In genomic region chr17:24021375-24022199, GRCm38 (mm10) we compare ENCODE assay signal across 10 mouse cellular contexts. TPM values are rescaled to one million over a fixed set of nuclear protein-coding genes. Genes with fewer than 3 reads are reported as not detected.
DNase-seq lines count a peak whose midpoint lies in the region; ATAC-seq and TF ChIP-seq lines count a peak whose summit lies in the region.
"Had no signal": no experiment of that assay in that cellular context is flagged by ENCODE, and none has a peak within 500 bp of the region (broad histone marks: within the 10 kb centered on the region; RNA-seq: fewer than 3 reads in every experiment).

No protein-coding gene starts in this region.

- H3K4me2 ChIP-seq in lung, embryonic 14.5 days: peak overlapping the region; percentile 40
- no peak overlapping the region for H3K4me2 ChIP-seq in embryonic facial prominence, embryonic 13.5 days
- H3K4me2 ChIP-seq in intestine, embryonic 16.5 days (ENCODE audit: low read depth, low read length): no peak overlapping the region
- H3K4me2 ChIP-seq in stomach, embryonic 15.5 days: no peak overlapping the region; the same call in 1 of the 2 replicates

- ATAC-seq in lung, embryonic 14.5 days (ENCODE audit: insufficient read depth): peak; percentile 67
- no peak for ATAC-seq in embryonic facial prominence, embryonic 13.5 days (ENCODE audit: insufficient number of reproducible peaks, insufficient read depth, low FRiP score, low TSS enrichment, low read depth)
- peak; percentile 78 for ATAC-seq in intestine, embryonic 16.5 days
- peak; percentile 63 for ATAC-seq in stomach, embryonic 15.5 days (ENCODE audit: insufficient read depth, low FRiP score, low read depth)

- WGBS in lung, embryonic 14.5 days: 37% methylated on average over 5 of the region's 5 CpGs
- WGBS in lung, adult 2 months: 46% methylated on average over 5 of the region's 5 CpGs
- 71% methylated on average over 5 of the region's 5 CpGs for WGBS in embryonic facial prominence, embryonic 13.5 days
- 45% methylated on average over 5 of the region's 5 CpGs for WGBS in intestine, embryonic 16.5 days
- 37% methylated on average over 5 of the region's 5 CpGs for WGBS in stomach, embryonic 15.5 days

- H3K27ac ChIP-seq in lung, embryonic 14.5 days (ENCODE audit: low read depth): peak overlapping the region; percentile 92
- 0 out of 2 replicates have a peak overlapping the region, but pooled peaks have one; percentile 17 for H3K27ac ChIP-seq in embryonic facial prominence, embryonic 13.5 days
- H3K27ac ChIP-seq in intestine, embryonic 16.5 days (ENCODE audit: low read length): peak overlapping the region; percentile 60
- H3K27ac ChIP-seq in stomach, embryonic 15.5 days: peak overlapping the region; percentile 92

- no peak overlapping the region for H3K9ac ChIP-seq in lung, embryonic 14.5 days
- no peak overlapping the region for H3K9ac ChIP-seq in embryonic facial prominence, embryonic 13.5 days
- H3K9ac ChIP-seq in intestine, embryonic 16.5 days (ENCODE audit: low read depth, low read length): no peak overlapping the region
- no peak overlapping the region for H3K9ac ChIP-seq in stomach, embryonic 15.5 days

- H3K27me3 ChIP-seq in lung, embryonic 14.5 days (ENCODE audit: insufficient read depth, low read length): no peaks in the 10 kb centered on the region
- H3K27me3 ChIP-seq in embryonic facial prominence, embryonic 13.5 days: no peaks in the 10 kb centered on the region
- no peaks in the 10 kb centered on the region for H3K27me3 ChIP-seq in intestine, embryonic 16.5 days (replicated peaks; ENCODE audit: control insufficient read depth, insufficient read depth, low read length)
- no peaks in the 10 kb centered on the region for H3K27me3 ChIP-seq in stomach, embryonic 15.5 days (replicated peaks)

- no peaks in the 10 kb centered on the region for H3K9me3 ChIP-seq in lung, embryonic 14.5 days (ENCODE audit: low read depth, low read length)
- H3K9me3 ChIP-seq in embryonic facial prominence, embryonic 13.5 days: no peaks in the 10 kb centered on the region
- H3K9me3 ChIP-seq in intestine, embryonic 16.5 days (ENCODE audit: control insufficient read depth, low read length): no peaks in the 10 kb centered on the region
- no peaks in the 10 kb centered on the region for H3K9me3 ChIP-seq in stomach, embryonic 15.5 days

- no peak overlapping the region for H3K4me3 ChIP-seq in lung, embryonic 14.5 days (ENCODE audit: low read depth, low read length)
- H3K4me3 ChIP-seq in lung, adult 2 months (replicated peaks; ENCODE audit: extremely low read depth, low read depth, low read length): no peak overlapping the region
- no peak overlapping the region for H3K4me3 ChIP-seq in embryonic facial prominence, embryonic 13.5 days
- H3K4me3 ChIP-seq in intestine, embryonic 16.5 days (ENCODE audit: low read length): no peak overlapping the region
- H3K4me3 ChIP-seq in stomach, embryonic 15.5 days (replicated peaks): no peak overlapping the region
- H3K4me3 ChIP-seq: megakaryocyte, embryonic 14.5 days had no signal

- TF ChIP-seq CTCF in lung, embryonic 14.5 days (IDR thresholded peaks at IDR 0.05; ENCODE audit: low read depth): no peak
- TF ChIP-seq CTCF in lung, adult 2 months (IDR thresholded peaks at IDR 0.05; ENCODE audit: insufficient read depth, low read length): no peak

- peaks cover 15% of the 10 kb centered on the region; the same call in 1 of the 2 replicates for H3K4me1 ChIP-seq in lung, embryonic 14.5 days (ENCODE audit: insufficient read depth)
- H3K4me1 ChIP-seq in lung, adult 2 months (ENCODE audit: control insufficient read depth, insufficient read depth, low read length): no peaks in the 10 kb centered on the region; the same call in 1 of the 2 replicates
- peaks cover 16% of the 10 kb centered on the region for H3K4me1 ChIP-seq in embryonic facial prominence, embryonic 13.5 days
- H3K4me1 ChIP-seq in intestine, embryonic 16.5 days (ENCODE audit: control insufficient read depth, insufficient read depth, low read length): peaks cover 15% of the 10 kb centered on the region
- H3K4me1 ChIP-seq in stomach, embryonic 15.5 days: peaks cover 14% of the 10 kb centered on the region
- H3K4me1 ChIP-seq: megakaryocyte, embryonic 14.5 days had no signal

- TF ChIP-seq POLR2A in lung, adult 2 months (IDR thresholded peaks at IDR 0.05; ENCODE audit: borderline replicate concordance, extremely low read depth, low read depth, low read length): no peak

- peak; percentile 69 for DNase-seq in lung, embryonic 14.5 days
- DNase-seq in lung, adult 2 months: no peak
- DNase-seq in thymus, postnatal 36 days: no peak
- no peak for DNase-seq in embryo, embryonic 10.5 days (ENCODE audit: low spot score)
- DNase-seq: cerebellum, adult 9-11 months; retina, postnatal 1 day had no signal

- no peaks in the 10 kb centered on the region for H3K36me3 ChIP-seq in lung, embryonic 14.5 days (ENCODE audit: insufficient read depth)
- no peaks in the 10 kb centered on the region for H3K36me3 ChIP-seq in embryonic facial prominence, embryonic 13.5 days
- no peaks in the 10 kb centered on the region for H3K36me3 ChIP-seq in intestine, embryonic 16.5 days (ENCODE audit: control insufficient read depth, insufficient read depth, low read length)
- no peaks in the 10 kb centered on the region for H3K36me3 ChIP-seq in stomach, embryonic 15.5 days

RNA-seq across cellular contexts. Expression of gene Prss27, which starts 16.4 kb away (rescaled TPM):
- 0.20 and 0.24 TPM in 2 replicates for polyA plus RNA-seq in lung, embryonic 14.5 days (2014; fragmentation: Nextera tagmentation; extraction: Ambion mirVana)
- polyA plus RNA-seq in lung, adult 2 months (2012; rRNA removed): 0.24 and 12.9 TPM in 2 replicates
- polyA plus RNA-seq in embryonic facial prominence, embryonic 13.5 days (2015; fragmentation: Nextera tagmentation; extraction: Ambion mirVana): 0.28 and 0.38 TPM in 2 replicates
- polyA plus RNA-seq in intestine, embryonic 16.5 days (2015; fragmentation: Nextera tagmentation; extraction: Ambion mirVana): 0.11 and 0.17 TPM in 2 replicates
- polyA plus RNA-seq in stomach, embryonic 15.5 days (2015; fragmentation: Nextera tagmentation; extraction: Ambion mirVana): 2.4 and 6.3 TPM in 2 replicates

RNA-seq across cellular contexts. Expression of gene Prss22, which starts 23.7 kb away (rescaled TPM):
- 2.1 TPM in 2 replicates for polyA plus RNA-seq in lung, embryonic 14.5 days (2014; fragmentation: Nextera tagmentation; extraction: Ambion mirVana)
- 0.11 and 0.96 TPM in 2 replicates for polyA plus RNA-seq in lung, adult 2 months (2012; rRNA removed)
- polyA plus RNA-seq in embryonic facial prominence, embryonic 13.5 days (2015; fragmentation: Nextera tagmentation; extraction: Ambion mirVana): 2.2 and 2.5 TPM in 2 replicates
- polyA plus RNA-seq in intestine, embryonic 16.5 days (2015; fragmentation: Nextera tagmentation; extraction: Ambion mirVana): 0.13 and 0.26 TPM in 2 replicates
- 1.9 and 3.0 TPM in 2 replicates for polyA plus RNA-seq in stomach, embryonic 15.5 days (2015; fragmentation: Nextera tagmentation; extraction: Ambion mirVana)

RNA-seq across cellular contexts. Expression of gene Prss30, which starts 41.2 kb away (rescaled TPM):
- 0.20 TPM in 1 of 2 replicates, not detected in the other for polyA plus RNA-seq in lung, embryonic 14.5 days (2014; fragmentation: Nextera tagmentation; extraction: Ambion mirVana)
- 1.5 and 2.7 TPM in 2 replicates for polyA plus RNA-seq in lung, adult 2 months (2012; rRNA removed)
- 0.18 TPM in 1 of 2 replicates, not detected in the other for polyA plus RNA-seq in embryonic facial prominence, embryonic 13.5 days (2015; fragmentation: Nextera tagmentation; extraction: Ambion mirVana)
- polyA plus RNA-seq in intestine, embryonic 16.5 days (2015; fragmentation: Nextera tagmentation; extraction: Ambion mirVana): 3.2 and 4.3 TPM in 2 replicates
- 0.45 TPM in 1 of 2 replicates, not detected in the other for polyA plus RNA-seq in stomach, embryonic 15.5 days (2015; fragmentation: Nextera tagmentation; extraction: Ambion mirVana)

RNA-seq across cellular contexts. Expression of gene Kctd5, which starts 51.7 kb away (rescaled TPM):
- polyA plus RNA-seq in lung, embryonic 14.5 days (2014; fragmentation: Nextera tagmentation; extraction: Ambion mirVana): 64.4 and 69.6 TPM in 2 replicates
- 28.4 and 30.3 TPM in 2 replicates for polyA plus RNA-seq in lung, adult 2 months (2012; rRNA removed)
- 69.1 and 78.9 TPM in 2 replicates for polyA plus RNA-seq in embryonic facial prominence, embryonic 13.5 days (2015; fragmentation: Nextera tagmentation; extraction: Ambion mirVana)
- polyA plus RNA-seq in intestine, embryonic 16.5 days (2015; fragmentation: Nextera tagmentation; extraction: Ambion mirVana): 69.7 and 70.0 TPM in 2 replicates
- polyA plus RNA-seq in stomach, embryonic 15.5 days (2015; fragmentation: Nextera tagmentation; extraction: Ambion mirVana): 58.4 and 61.4 TPM in 2 replicates

Comparison
In these comparisons a context has a peak if more than half of its experiments do, and no peak if none do; other contexts are left out.
1. H3K27ac ChIP-seq: peak in every context shown above with its lines; median percentile 92 in lung, embryonic 14.5 days; 92 in stomach, embryonic 15.5 days; 60 in intestine, embryonic 16.5 days; 17 in embryonic facial prominence, embryonic 13.5 days.